Mouse (Mus musculus) forebrain, embryonic 11.5 days (tissue): ENCODE data around the gene Kmo. TPM values are rescaled to one million over a fixed set of nuclear protein-coding genes. Genes with fewer than 3 reads are reported as not detected.

Experiments used
- ATAC-seq: fragments of 200-750 bp; cut with Nextera tagmentation; replicated peaks from 2 replicates; pipeline ENCODE4 v1.8.0; 2017; ENCODE audit warnings: moderate TSS enrichment; ENCODE audit not compliant: low FRiP score
- DNase-seq: peaks from one replicate; pipeline ENCODE4 v3.0.0-alpha.2; 2017; ENCODE audit warnings: low spot score
- H3K27ac ChIP-seq: fragments of 300-500 bp; sonication (generic); 2 replicates; pipeline ENCODE4 v1.5.1; 2014; ENCODE audit warnings: low read depth, low read length
- H3K27me3 ChIP-seq: fragments of 300-500 bp; sonication (generic); 2 replicates; pipeline ENCODE4 v1.6.1; 2014; ENCODE audit warnings: mild to moderate bottlenecking, low read length, mixed read lengths; ENCODE audit not compliant: control insufficient read depth, insufficient read depth
- H3K36me3 ChIP-seq: fragments of 300-500 bp; sonication (generic); 2 replicates; pipeline ENCODE4 v1.6.1; 2014; ENCODE audit warnings: mild to moderate bottlenecking, low read length, moderate library complexity, mixed read lengths; ENCODE audit not compliant: control insufficient read depth, insufficient read depth
- H3K4me1 ChIP-seq: fragments of 300-500 bp; sonication (generic); replicated peaks from 2 replicates; pipeline ENCODE4 v1.6.1; 2014; ENCODE audit warnings: low read length, mixed read lengths; ENCODE audit not compliant: control insufficient read depth, insufficient read depth
- H3K4me2 ChIP-seq: fragments of 300-500 bp; sonication (generic); 2 replicates; pipeline ENCODE4 v1.6.1; 2014; ENCODE audit warnings: low read depth, mild to moderate bottlenecking, low read length, moderate library complexity, mixed read lengths; ENCODE audit not compliant: severe bottlenecking
- H3K4me3 ChIP-seq: fragments of 300-500 bp; sonication (generic); 2 replicates; pipeline ENCODE4 v1.5.1; 2014; ENCODE audit warnings: low read depth, low read length
- H3K9ac ChIP-seq: fragments of 300-500 bp; sonication (generic); 2 replicates; pipeline ENCODE4 v1.6.1; 2014; ENCODE audit warnings: low read length
- H3K9me3 ChIP-seq: fragments of 300-500 bp; sonication (generic); 2 replicates; pipeline ENCODE4 v1.6.1; 2016; ENCODE audit warnings: low read length, mixed read lengths; ENCODE audit not compliant: control insufficient read depth
- WGBS: fragments of 180-500 bp; shearing (Covaris S2); extraction: QIAGEN DNeasy Blood & Tissue Kit; methylation state at CpG from one replicate; pipeline ENCODE4 v1.1.7; 2014; 5-methylcytosine and 5-hydroxymethylcytosine counted together
- polyA plus RNA-seq: library from polyadenylated mRNA; unstranded; fragments of >200 nt; fragmentation: Nextera tagmentation; extraction: Ambion mirVana; gene quantifications from 2 replicates; pipeline ENCODE4 v1.2.1, GENCODE M21; 2014

The Kmo gene
- 0.25 TPM in 1 of 2 replicates, not detected in the other for polyA plus RNA-seq

GRCm38 (mm10) chr1:175619814-175620431 is at the start of gene Kmo:
Kmo (plus strand) TSS chr1:175620381.
- H3K4me3 ChIP-seq: no peak within 1 kb of the TSS
- no peak for DNase-seq
- no peak within 1 kb of the TSS for H3K27ac ChIP-seq
- H3K9ac ChIP-seq: no peak within 1 kb of the TSS
- no peaks in the 10 kb centered on the region for H3K27me3 ChIP-seq
- H3K4me1 ChIP-seq: peaks cover 4% of the 10 kb centered on the region; the same call in 1 of the 2 replicates
- H3K9me3 ChIP-seq: no peaks in the 10 kb centered on the region
- peaks cover 2% of the 10 kb centered on the region; the same call in 1 of the 2 replicates for H3K36me3 ChIP-seq
- WGBS: 94% methylated on average over 13 of the region's 13 CpGs
- no peak within 1 kb of the TSS for H3K4me2 ChIP-seq
- ATAC-seq: no peak

GRCm38 (mm10) chr1:175574129-175574528 is 46.1 kb upstream of the Kmo start:
- Histone ChIP-seq H3K27me3 (no peaks in the 10 kb centered on the region), H3K9me3 (no peaks in the 10 kb centered on the region), H3K4me3 (no peak overlapping the region), H3K36me3 (no peaks in the 10 kb centered on the region), H3K4me1 (no peaks in the 10 kb centered on the region), H3K9ac (no peak overlapping the region), H3K27ac (no peak overlapping the region), H3K4me2 (no peak overlapping the region)
- no peak for ATAC-seq
- no peak for DNase-seq
- 97% methylated on average over 2 of the region's 2 CpGs for WGBS

DNA sequence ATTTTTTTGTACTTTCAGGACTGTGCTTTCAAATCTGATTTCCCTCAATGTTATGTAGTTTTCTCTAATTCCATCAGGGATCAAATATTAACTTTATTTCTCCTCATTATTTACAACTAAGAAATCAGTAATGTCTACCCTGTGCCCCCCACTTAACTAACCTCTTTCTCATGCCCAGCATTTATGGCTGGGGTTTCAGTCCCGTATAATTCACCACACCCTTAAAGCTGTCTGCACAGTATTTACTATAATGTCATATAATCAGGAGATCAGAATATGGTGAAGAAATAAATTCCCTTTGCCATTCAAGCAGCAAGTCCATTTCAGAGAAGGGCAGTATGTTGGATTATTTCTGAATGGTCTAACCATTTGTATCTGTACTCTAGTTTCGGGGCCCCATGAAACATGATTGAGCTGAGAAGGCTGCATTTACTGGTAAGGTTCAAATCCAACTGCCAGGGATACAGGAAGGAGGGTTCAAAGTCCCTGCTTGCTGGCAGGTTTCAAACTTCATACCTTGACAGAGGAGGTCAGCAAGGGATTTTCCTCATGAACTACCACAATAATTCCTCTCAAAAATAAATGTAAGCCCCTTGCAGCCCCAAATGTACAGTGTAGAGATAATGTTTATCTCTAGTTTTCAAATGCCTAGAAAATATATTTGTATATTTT is 41.6 kb upstream of the Kmo start:
- 86% methylated on average over 2 of the region's 2 CpGs for WGBS
- no peak for ATAC-seq

DNA sequence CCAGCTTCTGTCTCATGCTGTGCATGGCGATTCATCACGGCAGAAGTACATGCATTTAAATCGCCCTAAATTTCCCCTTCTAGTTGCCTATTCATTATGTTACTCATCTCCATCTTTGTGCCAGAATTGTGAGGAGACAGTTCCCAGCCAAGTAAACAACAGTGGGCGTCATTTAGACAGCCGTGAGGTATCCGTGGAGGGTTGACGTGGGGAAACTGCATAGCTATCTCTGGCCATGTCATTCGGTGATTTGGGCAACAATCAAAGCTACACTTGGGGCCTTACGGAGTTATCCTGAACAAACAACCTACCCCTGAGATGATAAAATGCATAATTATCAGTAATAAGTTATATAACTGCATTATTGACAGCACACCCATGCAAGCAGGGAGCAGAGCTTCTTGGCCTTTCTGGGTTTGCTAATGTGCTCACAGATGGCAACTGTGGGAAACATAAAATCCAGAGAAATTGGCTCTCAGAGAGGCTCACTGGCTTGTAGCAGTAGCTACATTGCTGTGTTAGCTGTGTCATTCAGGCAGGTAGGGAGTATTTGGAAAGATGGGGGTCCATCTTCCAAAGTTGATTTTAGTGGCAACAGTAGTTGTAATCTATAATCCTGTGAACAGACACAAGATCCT is 40.5 kb upstream of the Kmo start:
- H3K4me1 ChIP-seq: no peaks in the 10 kb centered on the region
- no peaks in the 10 kb centered on the region for H3K9me3 ChIP-seq
- no peak overlapping the region for H3K9ac ChIP-seq
- H3K36me3 ChIP-seq: no peaks in the 10 kb centered on the region
- no peak for DNase-seq
- WGBS: 88% methylated on average over 9 of the region's 9 CpGs
- H3K27me3 ChIP-seq: no peaks in the 10 kb centered on the region
- H3K4me2 ChIP-seq: no peak overlapping the region
- no peak overlapping the region for H3K4me3 ChIP-seq
- no peak overlapping the region for H3K27ac ChIP-seq
- no peak for ATAC-seq

More for the DNA sequence above, 41.6 kb upstream of the Kmo start:
- Histone ChIP-seq H3K27me3 (no peaks in the 10 kb centered on the region), H3K9ac (no peak overlapping the region), H3K4me1 (no peaks in the 10 kb centered on the region), H3K4me3 (no peak overlapping the region), H3K9me3 (no peaks in the 10 kb centered on the region), H3K27ac (no peak overlapping the region), H3K36me3 (no peaks in the 10 kb centered on the region), H3K4me2 (no peak overlapping the region)
- no peak for DNase-seq

DNA sequence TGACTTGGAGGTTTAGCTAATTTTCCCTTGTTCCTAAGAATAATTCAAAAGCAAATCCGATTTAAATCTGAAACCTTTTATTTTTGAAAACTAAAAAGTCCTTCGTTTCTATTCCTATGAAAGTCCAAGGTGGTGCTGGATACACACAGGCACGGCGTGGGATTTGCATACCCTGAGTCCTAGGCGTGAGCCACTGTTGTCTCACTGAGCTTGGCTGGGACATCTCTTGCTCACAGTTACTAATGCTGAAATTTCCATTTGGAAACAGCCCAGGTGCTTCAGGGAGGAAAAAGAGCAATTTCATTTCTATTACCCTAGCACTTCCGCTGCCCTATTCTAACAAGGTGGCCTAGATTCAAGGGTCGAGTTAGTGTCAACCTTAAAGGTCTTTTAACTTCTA is 39.8 kb upstream of the Kmo start:
- Histone ChIP-seq H3K36me3 (no peaks in the 10 kb centered on the region), H3K27me3 (no peaks in the 10 kb centered on the region), H3K4me3 (no peak overlapping the region), H3K9me3 (no peaks in the 10 kb centered on the region), H3K4me2 (no peak overlapping the region), H3K9ac (no peak overlapping the region), H3K27ac (no peak overlapping the region), H3K4me1 (no peaks in the 10 kb centered on the region)
- DNase-seq (no peak), ATAC-seq (no peak)
- 89% methylated on average over 7 of the region's 7 CpGs for WGBS

- no peaks in the 10 kb centered on the region for H3K9me3 ChIP-seq
- H3K4me1 ChIP-seq: no peaks in the 10 kb centered on the region
- DNase-seq (no peak), ATAC-seq (no peak)
- no peaks in the 10 kb centered on the region for H3K27me3 ChIP-seq
- no peak overlapping the region for H3K4me2 ChIP-seq
- no peak overlapping the region for H3K9ac ChIP-seq
- no peaks in the 10 kb centered on the region for H3K36me3 ChIP-seq
- no peak overlapping the region for H3K27ac ChIP-seq
- 95% methylated on average over 4 of the region's 4 CpGs for WGBS
- H3K4me3 ChIP-seq: no peak overlapping the region
Observed at GRCm38 (mm10) chr1:175582799-175583198, 37.4 kb upstream of the Kmo start.

DNA sequence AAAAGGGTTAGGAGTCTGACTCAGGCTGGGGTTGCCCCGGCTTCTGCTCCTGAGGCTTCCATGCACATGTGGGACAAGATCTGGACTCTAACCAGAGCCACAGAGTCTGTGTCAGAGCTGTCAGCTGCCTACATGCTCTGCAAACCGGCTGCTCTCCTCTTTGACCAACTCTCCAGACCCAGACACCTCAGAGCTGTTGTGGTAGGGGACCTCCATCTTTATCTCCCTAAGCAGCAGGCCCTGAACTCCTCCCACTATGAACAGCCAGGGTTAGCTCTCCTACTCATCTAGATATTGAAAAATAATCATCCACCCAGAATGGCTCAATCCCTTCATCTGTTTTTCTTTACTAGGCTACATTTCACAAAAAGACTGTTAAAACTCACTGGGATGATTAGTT is 34.9 kb upstream of the Kmo start:
- Histone ChIP-seq H3K4me3 (no peak overlapping the region), H3K27ac (no peak overlapping the region), H3K4me1 (no peaks in the 10 kb centered on the region), H3K9ac (no peak overlapping the region), H3K4me2 (no peak overlapping the region), H3K36me3 (no peaks in the 10 kb centered on the region), H3K9me3 (no peaks in the 10 kb centered on the region), H3K27me3 (no peaks in the 10 kb centered on the region)
- DNase-seq (no peak), ATAC-seq (no peak)
- 87% methylated on average over 2 of the region's 2 CpGs for WGBS

- no peak for ATAC-seq
- no peaks in the 10 kb centered on the region for H3K27me3 ChIP-seq
- no peaks in the 10 kb centered on the region for H3K36me3 ChIP-seq
- no peak overlapping the region for H3K9ac ChIP-seq
- H3K27ac ChIP-seq: no peak overlapping the region
- WGBS: 90% methylated on average over 5 of the region's 5 CpGs
- no peak overlapping the region for H3K4me3 ChIP-seq
- no peak for DNase-seq
- H3K4me2 ChIP-seq: no peak overlapping the region
- no peaks in the 10 kb centered on the region for H3K4me1 ChIP-seq
- no peaks in the 10 kb centered on the region for H3K9me3 ChIP-seq
Observed at GRCm38 (mm10) chr1:175586656-175587055, 33.5 kb upstream of the Kmo start.
